Mouse (Mus musculus) granulocyte monocyte progenitor cell, adult 5-6 weeks (primary cell): ENCODE results near the gene Rcc1. TPM values are rescaled to one million over a fixed set of nuclear protein-coding genes. Genes with fewer than 3 reads are reported as not detected.

ENCODE experiments used
- ATAC-seq: replicated peaks from 2 replicates; pipeline ENCODE4 v1.8.0; 2016; ENCODE audit warnings: mild to moderate bottlenecking, moderate TSS enrichment, inconsistent platforms; ENCODE audit not compliant: poor library complexity, severe bottlenecking
- total RNA-seq, 2 experiments: library from RNA; stranded (forward) in 1 of 2; stranded (reverse) in 1 of 2; fragments of 200-712, 200-1000 nt in 1 of 2; fragments of >200 nt in 1 of 2; fragmentation: Nextera tagmentation in 1 of 2; gene quantifications; 2 replicates each; pipeline ENCODE4 v1.2.3; 2014 to 2017

Rcc1 gene
- 58.8 and 68.9 TPM in 2 replicates for total RNA-seq (2014; fragmentation: Nextera tagmentation)
- total RNA-seq (2017) = 46.8 and 53.3 TPM in 2 replicates

- ATAC-seq = peak; percentile 89
These were observed at the start of gene Rcc1 for GRCm38 (mm10) chr4:132353481-132353885. TSS of gene Rcc1 (minus strand) at chr4:132353605.

- no peak for ATAC-seq
These were observed 47.6 kb upstream of the Rcc1 start for GRCm38 (mm10) chr4:132401016-132401415.

- ATAC-seq = no peak
These were observed 45.5 kb upstream of the Rcc1 start for GRCm38 (mm10) chr4:132398863-132399262.

GRCm38 (mm10) chr4:132398045-132398774 is 44.8 kb upstream of the Rcc1 start:
- ATAC-seq = peak; percentile 81

- no peak for ATAC-seq
These were observed 43.7 kb upstream of the Rcc1 start for GRCm38 (mm10) chr4:132397120-132397519.

- ATAC-seq = no peak
These were observed 42.8 kb upstream of the Rcc1 start for GRCm38 (mm10) chr4:132396251-132396650.

GRCm38 (mm10) chr4:132391063-132391740 is 37.8 kb upstream of the Rcc1 start:
- no peak for ATAC-seq

GRCm38 (mm10) chr4:132389302-132389701 is 35.9 kb upstream of the Rcc1 start:
- ATAC-seq = no peak

- ATAC-seq = no peak
These were observed 34.2 kb upstream of the Rcc1 start for GRCm38 (mm10) chr4:132387617-132388016.

- no peak for ATAC-seq
These were observed 33.4 kb upstream of the Rcc1 start for GRCm38 (mm10) chr4:132386846-132387245.

GRCm38 (mm10) chr4:132385771-132386410 is 32.5 kb upstream of the Rcc1 start:
- no peak for ATAC-seq

- no peak for ATAC-seq
These were observed 30.1 kb upstream of the Rcc1 start for GRCm38 (mm10) chr4:132383455-132383854.

GRCm38 (mm10) chr4:132382296-132382695 is 28.9 kb upstream of the Rcc1 start:
- ATAC-seq = no peak

GRCm38 (mm10) chr4:132380965-132381616 is 27.7 kb upstream of the Rcc1 start:
- ATAC-seq = no peak

- ATAC-seq = no peak
These were observed 20.4 kb upstream of the Rcc1 start for GRCm38 (mm10) chr4:132373820-132374219.

- no peak for ATAC-seq
These were observed 16.7 kb upstream of the Rcc1 start for GRCm38 (mm10) chr4:132369953-132370750.

- ATAC-seq = no peak
These were observed 14.2 kb upstream of the Rcc1 start for GRCm38 (mm10) chr4:132367480-132368201.

- no peak for ATAC-seq
These were observed 12.2 kb upstream of the Rcc1 start for GRCm38 (mm10) chr4:132365450-132366060.

GRCm38 (mm10) chr4:132363487-132363886 is 10.1 kb upstream of the Rcc1 start:
- no peak for ATAC-seq
